Mouse (Mus musculus): ENCODE results near the gene Bag5.

DNA sequence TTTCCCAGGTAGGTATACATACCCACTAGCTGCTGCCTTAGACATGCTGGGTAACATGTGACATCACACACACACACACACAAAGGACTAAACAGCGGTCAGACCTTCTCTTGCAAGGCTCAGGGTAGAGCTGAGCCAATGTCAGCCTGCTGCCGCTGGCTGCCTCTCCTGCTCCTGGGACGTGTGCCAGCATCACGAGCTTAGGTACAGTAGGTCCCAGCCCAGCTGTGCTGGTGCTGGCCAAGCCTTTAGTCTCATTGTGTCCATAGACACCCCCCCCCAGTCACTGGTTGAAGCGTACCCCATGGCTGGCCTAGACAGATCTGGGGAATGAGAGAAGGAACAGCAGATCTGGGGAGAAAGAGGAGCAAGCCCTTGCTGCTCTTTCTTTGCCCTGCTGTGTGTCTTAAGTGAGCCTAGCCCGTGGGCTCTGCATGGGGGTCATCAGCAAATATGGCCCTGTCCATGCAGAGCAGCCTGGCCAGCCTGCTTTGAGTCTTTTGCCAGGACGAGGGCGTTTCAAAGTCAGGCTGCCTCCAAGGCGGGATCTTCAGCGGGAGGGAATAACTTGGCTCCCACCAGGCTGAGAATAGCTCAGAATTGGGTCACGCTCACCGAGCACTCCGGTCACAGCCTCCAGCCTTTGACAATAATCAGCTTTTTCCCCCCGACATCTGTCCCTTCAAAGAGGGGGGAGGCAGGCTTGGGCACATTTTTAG lies 25.5 kb downstream of the Bag5 start:
- TF ChIP-seq GATA1 (IDR thresholded peaks at IDR 0.05; ENCODE audit: low read depth, low read length) = no peak
- no peak for TF ChIP-seq ZMIZ1 (IDR thresholded peaks at IDR 0.05; ENCODE audit: low read depth, low read length)
- no peak for TF ChIP-seq CTCF (IDR thresholded peaks at IDR 0.05 in 2 of 3, conservative IDR thresholded peaks at IDR 0.05 in 1 of 3; ENCODE audit: control insufficient read depth in 1 of 3, insufficient read depth in 1 of 3, low read depth in 2 of 3, low read length in 3 of 3, poor library complexity in 1 of 3, severe bottlenecking in 1 of 3)
- no peak for TF ChIP-seq TCF12 (IDR thresholded peaks at IDR 0.05; ENCODE audit: low read depth, low read length)
- no peak for TF ChIP-seq ZNF384 (IDR thresholded peaks at IDR 0.05; ENCODE audit: low read depth, low read length)
- TF ChIP-seq USF1 (IDR thresholded peaks at IDR 0.05; ENCODE audit: low read depth, low read length) = no peak
- TF ChIP-seq MAZ (IDR thresholded peaks at IDR 0.05; ENCODE audit: low read depth, low read length) = no peak
- no peak for TF ChIP-seq MAX (IDR thresholded peaks at IDR 0.05; ENCODE audit: low read length)
- no peak for TF ChIP-seq SMC3 (IDR thresholded peaks at IDR 0.05; ENCODE audit: low read depth, low read length)
- no peak for TF ChIP-seq EP300 (IDR thresholded peaks at IDR 0.05; ENCODE audit: low read depth in 1 of 2, low read length in 2 of 2)
